Mouse (Mus musculus) liver, postnatal 0 days (tissue): ENCODE measurements around the gene Traf4. TPM values are rescaled to one million over a fixed set of nuclear protein-coding genes. Genes with fewer than 3 reads are reported as not detected.

Experiments
- ATAC-seq: fragments of 200-750 bp; cut with Nextera tagmentation; 2 replicates; pipeline ENCODE4 v1.8.0; 2017; ENCODE audit warnings: mild to moderate bottlenecking, moderate library complexity
- DNase-seq: peaks from one replicate; pipeline ENCODE4 v3.0.0-alpha.2; 2016
- H3K27ac ChIP-seq: fragments of 300-500 bp; sonication (generic); 2 replicates; pipeline ENCODE4 v1.5.1; 2014; ENCODE audit warnings: antibody characterized with exemption, moderate library complexity, mild to moderate bottlenecking, low read depth
- H3K27me3 ChIP-seq: fragments of 300-500 bp; sonication (generic); 2 replicates; pipeline ENCODE4 v1.6.1; 2014; ENCODE audit warnings: low read length, control low read depth, mixed read lengths; ENCODE audit not compliant: insufficient read depth
- H3K36me3 ChIP-seq: fragments of 300-500 bp; sonication (generic); replicated peaks from 2 replicates; pipeline ENCODE4 v1.6.1; 2014; ENCODE audit warnings: mild to moderate bottlenecking, control low read depth, low read length, moderate library complexity, mixed read lengths; ENCODE audit not compliant: insufficient read depth
- H3K4me1 ChIP-seq: fragments of 300-500 bp; sonication (generic); 2 replicates; pipeline ENCODE4 v1.6.1; 2014; ENCODE audit warnings: antibody characterized with exemption, mild to moderate bottlenecking, control low read depth; ENCODE audit not compliant: insufficient read depth
- H3K4me2 ChIP-seq: fragments of 300-500 bp; sonication (generic); 2 replicates; pipeline ENCODE4 v1.6.1; 2014; ENCODE audit warnings: low read depth, mild to moderate bottlenecking, low read length, moderate library complexity, mixed read lengths
- H3K4me3 ChIP-seq: fragments of 300-500 bp; sonication (generic); 2 replicates; pipeline ENCODE4 v1.5.1; 2014; ENCODE audit warnings: low read depth, low read length
- H3K9ac ChIP-seq: fragments of 300-500 bp; sonication (generic); replicated peaks from 2 replicates; pipeline ENCODE4 v1.6.1; 2014; ENCODE audit warnings: mild to moderate bottlenecking, moderate library complexity
- H3K9me3 ChIP-seq: fragments of 300-500 bp; sonication (generic); 2 replicates; pipeline ENCODE4 v1.6.1; 2016; ENCODE audit warnings: mild to moderate bottlenecking, control low read depth, low read length, mixed read lengths
- CTCF ChIP-seq: sonication (generic); IDR thresholded peaks from 2 replicates; pipeline ENCODE4 v1.5.1; 2016; ENCODE audit warnings: antibody characterized with exemption, low read depth
- EP300 ChIP-seq: IDR thresholded peaks from 2 replicates; pipeline ENCODE4 v1.6.1; 2016; ENCODE audit warnings: antibody characterized with exemption, low read depth, mild to moderate bottlenecking
- WGBS: fragments of 180-500 bp; shearing (Covaris S2); extraction: QIAGEN DNeasy Blood & Tissue Kit; methylation state at CpG from one replicate; pipeline ENCODE4 v1.1.7; 2014; ENCODE audit not compliant: insufficient replicate concordance; 5-methylcytosine and 5-hydroxymethylcytosine counted together
- polyA plus RNA-seq: library from polyadenylated mRNA; unstranded; fragments of >200 nt; fragmentation: Nextera tagmentation; extraction: Ambion mirVana; gene quantifications from 2 replicates; pipeline ENCODE4 v1.2.1, GENCODE M21; 2015

The Traf4 gene
- 15.3 and 18.9 TPM in 2 replicates for polyA plus RNA-seq

DNA sequence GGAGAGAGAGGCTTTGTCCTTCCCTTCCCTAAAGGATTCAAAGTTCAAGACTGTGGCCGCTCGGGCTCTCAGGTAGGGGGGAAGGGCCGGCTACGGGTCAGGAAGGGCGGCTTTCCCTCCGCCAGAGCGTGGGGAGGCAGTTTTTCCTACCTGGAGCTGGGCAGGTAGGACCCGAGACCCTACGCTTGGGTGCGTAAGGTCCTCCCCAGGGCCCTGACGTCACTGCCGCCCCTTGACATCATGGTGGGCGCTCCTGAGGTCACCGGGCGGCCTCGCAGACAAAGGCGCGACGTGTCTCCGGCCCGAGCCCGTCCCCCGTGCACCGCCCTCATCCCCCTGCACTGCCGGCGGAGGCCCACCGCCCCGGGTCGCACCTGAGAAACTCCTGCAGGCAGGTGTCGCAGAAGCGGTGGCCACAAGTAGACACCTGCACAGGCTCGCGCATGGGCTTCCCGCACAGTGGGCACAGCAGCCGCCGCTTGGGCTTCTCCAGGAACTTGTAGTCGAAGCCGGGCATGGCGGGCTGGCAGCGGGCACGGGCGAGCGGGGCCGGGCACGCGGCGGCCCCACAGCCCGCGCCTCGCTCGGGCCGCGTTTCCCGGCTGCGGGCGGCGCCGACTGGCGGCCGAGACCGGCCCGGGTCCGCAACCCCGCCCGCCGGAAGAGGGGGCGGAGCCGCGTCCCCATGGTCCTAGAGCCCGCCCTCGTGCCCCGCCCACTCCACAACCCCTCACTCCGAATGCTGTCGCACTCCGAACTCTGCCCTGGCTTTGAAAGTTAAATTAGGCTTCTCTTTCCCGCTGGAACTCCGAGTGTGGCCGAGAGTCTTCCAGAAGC is at the start of gene Traf4:
Gene Traf4, minus strand, starts transcription at position 666 of the 837 bp plus-strand sequence.
- peaks cover 53% of the 10 kb centered on the region for H3K4me1 ChIP-seq
- peaks cover 22% of the 10 kb centered on the region for H3K36me3 ChIP-seq
- DNase-seq (peak; percentile 91), ATAC-seq (peak; percentile 87)
- no peaks in the 10 kb centered on the region for H3K27me3 ChIP-seq
- H3K9me3 ChIP-seq: no peaks in the 10 kb centered on the region
- H3K4me2 ChIP-seq: peak within 1 kb of the TSS; percentile 100
- H3K4me3 ChIP-seq: peak within 1 kb of the TSS; percentile 96
- H3K9ac ChIP-seq: peak within 1 kb of the TSS; percentile 87
- under 1% methylated on average over 66 of the region's 78 CpGs for WGBS
- peak within 1 kb of the TSS; percentile 90 for H3K27ac ChIP-seq
- no peak; the same call in 1 of the 2 replicates for TF ChIP-seq CTCF
- TF ChIP-seq EP300: no peak

DNA sequence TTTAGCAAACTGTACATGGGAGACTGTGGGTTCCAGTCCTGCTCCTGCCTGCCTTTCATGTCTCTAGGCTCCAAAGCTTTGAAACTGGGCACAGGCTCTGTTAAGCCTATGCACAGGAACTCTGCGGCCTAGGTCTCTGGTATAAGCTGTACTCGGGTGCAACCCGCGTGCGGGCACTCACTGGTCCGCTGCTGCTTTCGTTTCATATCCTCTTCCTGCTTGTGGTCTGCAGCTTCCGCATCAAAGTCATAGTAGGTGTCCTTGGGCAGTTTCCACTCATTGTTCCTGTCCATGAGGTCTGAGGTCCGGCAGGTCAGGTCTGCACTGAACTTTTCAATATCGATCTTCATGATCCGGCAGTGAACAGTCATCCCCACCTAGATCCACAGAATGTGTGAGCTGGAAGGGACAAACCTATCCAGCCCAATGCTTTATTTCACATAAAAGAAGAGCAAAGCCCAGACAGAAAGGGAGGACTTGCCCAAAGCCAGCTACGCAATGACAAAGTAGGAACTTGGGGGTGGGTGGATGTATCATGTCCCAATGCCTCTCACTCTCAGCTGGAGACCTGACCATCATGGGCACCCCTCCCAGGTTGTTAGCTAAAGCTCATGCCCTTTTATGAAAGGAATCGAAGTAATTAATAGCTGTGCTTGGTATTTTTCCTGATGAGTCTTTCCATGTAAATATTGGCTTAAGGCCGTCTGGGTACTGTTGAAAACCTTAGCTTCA is 47.9 kb upstream of the Traf4 start:
- DNase-seq (peak; percentile 55), ATAC-seq (peak; percentile 56)
- Histone ChIP-seq H3K4me1 (no peaks in the 10 kb centered on the region), H3K36me3 (peaks cover 87% of the 10 kb centered on the region), H3K27ac (peak overlapping the region; percentile 63), H3K9ac (no peak overlapping the region), H3K9me3 (no peaks in the 10 kb centered on the region), H3K4me2 (no peak overlapping the region), H3K4me3 (no peak overlapping the region), H3K27me3 (no peaks in the 10 kb centered on the region)
- TF ChIP-seq EP300: no peak
- no peak for TF ChIP-seq CTCF
- 61% methylated on average over 14 of the region's 14 CpGs for WGBS

DNA sequence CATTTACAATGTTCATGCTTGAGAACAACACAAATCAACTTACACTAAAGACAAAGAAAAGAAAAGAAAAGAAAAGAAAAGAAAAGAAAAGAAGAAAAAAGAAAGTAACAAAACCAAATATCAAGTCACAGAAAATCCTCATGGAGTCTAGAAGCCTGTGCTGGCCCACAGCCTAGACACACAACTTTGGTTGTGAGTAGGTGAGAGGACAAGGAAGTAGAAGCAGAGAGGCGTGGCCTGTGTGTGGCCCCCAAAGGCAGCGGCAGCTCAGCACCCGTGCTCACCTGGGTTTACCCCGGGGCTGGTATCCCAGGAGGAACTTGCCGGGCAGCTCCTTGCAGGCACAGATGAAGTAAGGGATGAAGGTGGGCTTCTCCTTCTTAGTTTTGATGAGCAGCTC is 46.1 kb upstream of the Traf4 start:
- DNase-seq (no peak), ATAC-seq (no peak)
- 91% methylated on average over 5 of the region's 5 CpGs for WGBS
- H3K9me3 ChIP-seq: no peaks in the 10 kb centered on the region
- H3K9ac ChIP-seq: no peak overlapping the region
- no peaks in the 10 kb centered on the region for H3K4me1 ChIP-seq
- H3K4me3 ChIP-seq: no peak overlapping the region
- H3K36me3 ChIP-seq: peaks cover 88% of the 10 kb centered on the region
- H3K27ac ChIP-seq: no peak overlapping the region
- TF ChIP-seq EP300 (no peak), CTCF (no peak)
- no peak overlapping the region for H3K4me2 ChIP-seq
- H3K27me3 ChIP-seq: no peaks in the 10 kb centered on the region

DNA sequence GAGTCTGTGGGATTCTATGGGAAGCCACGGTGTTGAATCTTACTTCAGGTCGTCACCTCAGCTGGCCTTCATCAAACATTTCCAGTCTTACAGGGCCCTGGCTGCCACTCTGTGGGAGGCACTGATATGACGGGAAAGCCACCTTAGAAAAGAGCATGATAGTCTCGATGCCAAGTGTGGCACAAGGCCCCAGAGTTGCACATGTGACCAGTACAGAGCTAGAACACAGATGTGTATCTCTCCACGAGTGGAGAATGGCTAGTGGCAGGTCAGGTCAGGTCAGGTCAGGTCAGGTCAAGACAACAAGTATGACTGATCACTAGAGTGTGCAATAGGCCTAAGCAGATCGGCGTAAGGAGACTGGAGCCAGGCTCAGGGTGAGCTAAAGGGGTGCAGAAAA is 45.2 kb upstream of the Traf4 start:
- ATAC-seq: no peak

DNA sequence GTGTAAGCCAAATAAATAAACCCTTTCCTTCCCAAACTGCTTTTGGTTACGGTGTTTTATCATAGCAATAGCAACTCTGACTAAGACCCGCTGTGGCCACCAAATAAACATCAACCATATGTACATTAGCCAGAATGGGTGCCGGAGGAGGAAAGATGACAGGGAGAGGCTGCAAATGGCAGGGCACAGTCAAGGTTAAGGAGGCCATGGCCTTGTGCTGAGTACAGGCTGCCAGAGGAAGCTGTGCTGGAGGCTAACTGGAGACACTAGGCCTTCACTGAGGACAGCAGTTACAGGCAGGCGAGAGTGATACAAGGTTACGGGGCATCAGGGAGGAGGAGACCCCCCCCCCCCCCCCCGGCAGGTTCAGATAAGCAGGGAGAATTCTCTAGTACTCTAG is 44.5 kb upstream of the Traf4 start:
- H3K27me3 ChIP-seq: no peaks in the 10 kb centered on the region
- ATAC-seq (no peak), DNase-seq (no peak)
- H3K27ac ChIP-seq: no peak overlapping the region
- H3K36me3 ChIP-seq: peaks cover 88% of the 10 kb centered on the region
- H3K4me2 ChIP-seq: no peak overlapping the region
- H3K9ac ChIP-seq: no peak overlapping the region
- TF ChIP-seq CTCF: no peak
- TF ChIP-seq EP300: no peak
- H3K4me3 ChIP-seq: no peak overlapping the region
- H3K9me3 ChIP-seq: no peaks in the 10 kb centered on the region
- WGBS: 84% methylated on average over 6 of the region's 6 CpGs
- no peaks in the 10 kb centered on the region for H3K4me1 ChIP-seq

More for the DNA sequence above, 45.2 kb upstream of the Traf4 start:
- Histone ChIP-seq H3K27me3 (no peaks in the 10 kb centered on the region), H3K9me3 (no peaks in the 10 kb centered on the region), H3K4me3 (no peak overlapping the region), H3K9ac (no peak overlapping the region), H3K4me2 (no peak overlapping the region), H3K36me3 (peaks cover 87% of the 10 kb centered on the region), H3K27ac (no peak overlapping the region), H3K4me1 (no peaks in the 10 kb centered on the region)
- no peak for DNase-seq
- WGBS: 71% methylated on average over 7 of the region's 7 CpGs
- no peak for TF ChIP-seq CTCF
- TF ChIP-seq EP300: no peak

DNA sequence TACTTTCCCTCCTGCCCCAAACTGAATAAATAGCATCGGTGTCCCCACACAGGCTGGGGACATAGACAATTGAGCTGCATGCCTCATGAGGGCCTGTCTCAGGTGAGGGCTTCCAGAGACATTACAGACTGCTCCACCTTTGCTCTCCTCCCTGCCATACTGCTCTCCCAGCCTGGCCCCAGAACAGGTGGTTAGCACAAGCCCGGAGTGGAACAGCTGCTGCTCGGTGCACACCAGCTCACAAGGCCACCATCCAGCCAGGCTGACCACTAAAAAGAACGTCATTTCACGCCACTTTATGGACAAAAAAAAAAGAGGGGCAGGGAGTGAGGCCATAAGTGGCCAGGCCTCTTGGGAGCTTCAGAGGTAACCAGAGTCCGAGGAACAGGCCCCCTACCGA is 41.8 kb upstream of the Traf4 start:
- peaks cover 66% of the 10 kb centered on the region for H3K36me3 ChIP-seq
- ATAC-seq (no peak), DNase-seq (no peak)
- H3K9me3 ChIP-seq: no peaks in the 10 kb centered on the region
- no peak overlapping the region for H3K4me2 ChIP-seq
- no peaks in the 10 kb centered on the region for H3K27me3 ChIP-seq
- H3K27ac ChIP-seq: no peak overlapping the region
- TF ChIP-seq EP300: no peak
- TF ChIP-seq CTCF: no peak
- 0 out of 2 replicates have a peak, but pooled peaks cover 3% of the 10 kb centered on the region for H3K4me1 ChIP-seq
- H3K4me3 ChIP-seq: no peak overlapping the region
- 95% methylated on average over 7 of the region's 7 CpGs for WGBS
- no peak overlapping the region for H3K9ac ChIP-seq
